Mouse (Mus musculus): ENCODE measurements around the gene B4galnt2. TPM values are rescaled to one million over a fixed set of nuclear protein-coding genes. Genes with fewer than 3 reads are reported as not detected.

B4galnt2 gene
- polyA plus RNA-seq, 1 experiment from 2014 or later, result 0.08 TPM

DNA sequence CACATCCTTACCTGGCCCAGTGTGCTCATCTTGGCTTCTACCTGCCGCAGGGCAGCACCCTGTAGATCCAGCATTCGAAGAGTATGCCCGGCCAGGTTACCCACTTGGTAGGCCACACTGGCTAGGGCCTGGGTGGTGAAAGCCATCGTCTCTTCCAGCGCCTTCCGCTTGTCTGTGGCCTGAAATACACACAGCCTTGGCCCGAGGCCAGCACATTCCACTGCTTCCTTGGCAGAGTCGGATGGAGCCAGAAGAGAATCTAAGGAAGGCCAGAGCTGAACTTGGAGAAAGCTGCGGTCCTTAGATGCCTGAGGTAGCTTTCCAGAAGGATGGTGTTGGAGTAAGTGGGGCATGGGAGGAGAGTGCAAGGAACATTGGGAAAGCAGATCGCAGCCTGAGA is 77.6 kb downstream of the B4galnt2 start, which contains the start of gene Gngt2:
Gene Gngt2 (plus strand): TSS at position 158 of the 400 bp plus-strand sequence.
- WGBS, result 84% methylated on average over 10 of the region's 10 CpGs
- no peaks in the 10 kb centered on the region for H3K9me3 ChIP-seq (ENCODE audit: control insufficient read depth, low read length)
- ATAC-seq (ENCODE audit: low FRiP score) (no peak), DNase-seq (ENCODE audit: low spot score, missing footprints) (peak; percentile 64)
- H3K4me2 ChIP-seq, result no peak within 1 kb of the TSS
- H3K36me3 ChIP-seq (ENCODE audit: control insufficient read depth, insufficient read depth, low read length), result no peaks in the 10 kb centered on the region
- no peak within 1 kb of the TSS for H3K4me3 ChIP-seq (ENCODE audit: low read depth, low read length)
- no peak within 1 kb of the TSS for H3K27ac ChIP-seq (ENCODE audit: low read depth, low read length)
- H3K27me3 ChIP-seq (ENCODE audit: control insufficient read depth, insufficient read depth, low read length), result peaks cover 48% of the 10 kb centered on the region
- no peak within 1 kb of the TSS for H3K9ac ChIP-seq (ENCODE audit: low read length)
- H3K4me1 ChIP-seq (ENCODE audit: control insufficient read depth, insufficient read depth, low read length), result peaks cover 14% of the 10 kb centered on the region; the same call in 1 of the 2 replicates

DNA sequence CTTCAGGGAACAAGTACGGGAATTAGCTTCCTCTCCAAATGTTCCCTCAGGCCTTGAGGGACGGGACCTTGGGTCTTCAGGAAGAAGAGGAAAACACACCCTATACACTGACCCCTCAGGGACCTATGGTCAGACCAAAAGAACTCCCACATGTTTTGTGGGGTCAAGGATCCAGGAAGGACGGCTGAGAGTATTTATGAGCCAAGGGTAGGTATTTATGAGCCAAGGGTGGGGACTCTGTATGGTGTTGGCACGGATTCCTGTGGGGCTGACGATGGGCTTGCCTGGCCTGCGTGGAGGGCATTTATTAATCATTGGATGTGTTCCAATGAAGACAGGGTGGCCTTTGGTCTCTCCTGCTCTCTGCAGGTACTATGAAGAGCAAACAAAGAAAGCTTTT is 78.3 kb downstream of the B4galnt2 start:
- DNase-seq (ENCODE audit: low spot score, missing footprints), result peak; percentile 77
- H3K27me3 ChIP-seq (ENCODE audit: control insufficient read depth, insufficient read depth, low read length), result peaks cover 50% of the 10 kb centered on the region

DNA sequence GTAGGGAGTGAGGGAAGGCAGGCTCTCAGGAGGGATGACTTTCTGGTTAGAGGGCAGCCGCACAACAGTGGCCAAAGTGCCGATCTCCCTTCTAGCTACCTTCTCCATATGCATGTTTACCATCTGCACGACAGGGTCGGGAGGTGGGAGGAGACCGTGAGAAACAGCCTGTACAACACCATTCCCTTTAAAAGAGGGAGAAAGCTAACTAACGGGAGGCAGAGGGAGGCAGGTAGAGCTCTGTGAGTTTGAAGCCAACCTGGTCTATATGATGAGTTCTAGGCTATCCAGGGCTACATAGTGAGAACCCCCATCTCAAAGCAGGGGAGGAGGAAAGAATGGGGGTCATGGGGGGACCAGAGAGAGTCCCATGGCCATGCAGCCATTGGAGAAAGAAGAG is 78.9 kb downstream of the B4galnt2 start:
- Histone ChIP-seq H3K27ac (ENCODE audit: low read depth, low read length) (no peak overlapping the region), H3K4me3 (ENCODE audit: low read depth, low read length) (no peak overlapping the region), H3K9me3 (ENCODE audit: control insufficient read depth, low read length) (no peaks in the 10 kb centered on the region), H3K4me2 (no peak overlapping the region), H3K9ac (ENCODE audit: low read length) (no peak overlapping the region), H3K4me1 (ENCODE audit: control insufficient read depth, insufficient read depth, low read length) (peaks cover 13% of the 10 kb centered on the region), H3K36me3 (ENCODE audit: control insufficient read depth, insufficient read depth, low read length) (no peaks in the 10 kb centered on the region), H3K27me3 (ENCODE audit: control insufficient read depth, insufficient read depth, low read length) (peaks cover 56% of the 10 kb centered on the region)
- WGBS, result 44% methylated on average over 6 of the region's 6 CpGs
- peak; percentile 75 for DNase-seq (ENCODE audit: low spot score, missing footprints)
- no peak for ATAC-seq (ENCODE audit: low FRiP score)

More for the DNA sequence above, 78.3 kb downstream of the B4galnt2 start:
- no peak overlapping the region for H3K9ac ChIP-seq (ENCODE audit: low read length)
- H3K4me2 ChIP-seq, result no peak overlapping the region
- H3K4me3 ChIP-seq (ENCODE audit: low read depth, low read length), result no peak overlapping the region
- WGBS, result 83% methylated on average over 6 of the region's 6 CpGs
- H3K36me3 ChIP-seq (ENCODE audit: control insufficient read depth, insufficient read depth, low read length), result no peaks in the 10 kb centered on the region
- no peaks in the 10 kb centered on the region for H3K9me3 ChIP-seq (ENCODE audit: control insufficient read depth, low read length)
- no peak overlapping the region for H3K27ac ChIP-seq (ENCODE audit: low read depth, low read length)
- H3K4me1 ChIP-seq (ENCODE audit: control insufficient read depth, insufficient read depth, low read length), result peaks cover 10% of the 10 kb centered on the region; the same call in 1 of the 2 replicates
- no peak for ATAC-seq (ENCODE audit: low FRiP score)

DNA sequence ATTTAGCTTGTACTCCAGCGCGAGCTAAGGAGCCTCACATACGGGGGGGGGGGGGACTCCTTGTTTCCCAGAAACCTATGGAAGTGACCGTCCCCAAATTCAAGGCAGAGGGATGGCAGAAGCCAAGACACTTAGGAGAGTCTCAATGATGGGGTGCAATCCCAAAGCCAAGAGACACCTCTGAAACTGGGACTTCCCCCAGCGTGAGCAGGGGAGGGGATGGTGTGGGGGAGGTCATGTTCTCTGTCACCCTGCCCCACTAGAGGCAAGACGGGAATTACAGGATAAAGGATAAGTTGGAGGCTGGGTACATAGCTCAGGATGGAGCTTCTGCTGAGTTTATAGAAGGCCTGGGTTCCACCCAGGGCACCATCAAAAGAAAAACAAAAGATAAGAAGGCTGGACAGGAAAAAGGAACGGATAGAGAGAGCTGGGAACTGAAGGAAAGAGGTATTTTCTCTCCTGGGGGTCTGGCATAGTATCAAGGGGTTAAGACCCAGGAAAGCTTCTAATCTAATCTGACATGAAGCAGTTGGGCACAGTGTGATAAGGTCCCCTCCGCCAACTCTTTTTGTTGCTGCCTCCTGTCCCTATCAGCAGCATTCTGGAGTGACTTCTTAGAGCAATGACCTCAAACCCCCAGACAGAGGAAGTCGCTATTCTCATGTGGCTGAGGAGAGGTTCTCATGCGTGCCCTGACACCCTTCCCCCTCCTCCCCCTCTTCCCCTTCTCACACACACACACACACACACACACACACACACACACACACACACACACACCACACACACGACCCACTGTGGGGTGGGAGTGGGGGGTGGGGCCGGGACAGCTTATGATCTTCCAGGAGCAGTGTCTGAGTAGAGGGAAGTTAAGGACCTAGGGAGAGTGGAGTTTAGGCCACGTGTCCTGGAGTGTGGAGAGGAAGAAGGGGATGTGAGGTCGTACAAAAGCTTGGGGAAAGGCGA is 79.7 kb downstream of the B4galnt2 start:
- no peak for ATAC-seq (ENCODE audit: low FRiP score)
- H3K4me1 ChIP-seq (ENCODE audit: control insufficient read depth, insufficient read depth, low read length), result peaks cover 16% of the 10 kb centered on the region
- H3K4me3 ChIP-seq (ENCODE audit: low read depth, low read length), result no peak overlapping the region
- H3K27me3 ChIP-seq (ENCODE audit: control insufficient read depth, insufficient read depth, low read length), result peaks cover 64% of the 10 kb centered on the region
- H3K36me3 ChIP-seq (ENCODE audit: control insufficient read depth, insufficient read depth, low read length), result no peaks in the 10 kb centered on the region
- no peak overlapping the region for H3K9ac ChIP-seq (ENCODE audit: low read length)
- 24% methylated on average over 15 of the region's 15 CpGs for WGBS
- no peak overlapping the region for H3K27ac ChIP-seq (ENCODE audit: low read depth, low read length)
- DNase-seq (ENCODE audit: low spot score, missing footprints), result peak; percentile 83
- no peaks in the 10 kb centered on the region for H3K9me3 ChIP-seq (ENCODE audit: control insufficient read depth, low read length)
- H3K4me2 ChIP-seq, result no peak overlapping the region

DNA sequence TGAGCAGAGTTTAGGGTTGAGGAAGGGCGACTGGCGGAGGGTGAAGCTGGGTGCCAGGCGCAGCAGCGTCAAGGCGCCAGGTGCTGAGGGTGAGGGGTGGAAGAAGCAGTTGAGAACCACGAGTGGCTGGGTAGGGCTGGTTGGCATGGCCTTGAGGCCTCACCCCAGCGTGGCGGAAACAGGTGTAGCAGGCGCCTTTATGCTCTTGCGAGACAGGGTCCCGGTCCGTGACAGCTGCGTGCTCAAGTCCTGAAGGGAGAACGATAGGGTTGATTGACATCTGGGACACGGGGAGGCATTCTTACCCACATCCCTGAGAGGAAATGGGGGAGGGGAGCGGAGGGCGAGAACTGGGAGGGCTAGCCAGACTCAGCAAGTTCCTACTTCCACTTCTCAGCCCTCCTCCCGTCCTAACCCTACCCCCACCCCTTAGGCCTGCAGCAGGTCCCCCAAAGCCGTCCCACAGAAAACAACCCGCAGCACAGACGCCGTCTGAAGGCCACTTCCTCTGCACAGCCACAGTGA is 80.5 kb downstream of the B4galnt2 start:
- ATAC-seq (ENCODE audit: low FRiP score), result no peak
- H3K9ac ChIP-seq (ENCODE audit: low read length), result no peak overlapping the region
- H3K36me3 ChIP-seq (ENCODE audit: control insufficient read depth, insufficient read depth, low read length), result no peaks in the 10 kb centered on the region
- peaks cover 72% of the 10 kb centered on the region for H3K27me3 ChIP-seq (ENCODE audit: control insufficient read depth, insufficient read depth, low read length)
- H3K9me3 ChIP-seq (ENCODE audit: control insufficient read depth, low read length), result no peaks in the 10 kb centered on the region
- H3K4me3 ChIP-seq (ENCODE audit: low read depth, low read length), result no peak overlapping the region
- H3K27ac ChIP-seq (ENCODE audit: low read depth, low read length), result no peak overlapping the region
- H3K4me2 ChIP-seq, result no peak overlapping the region
- 4% methylated on average over 22 of the region's 22 CpGs for WGBS
- peak; percentile 90 for DNase-seq (ENCODE audit: low spot score, missing footprints)
- H3K4me1 ChIP-seq (ENCODE audit: control insufficient read depth, insufficient read depth, low read length), result peaks cover 16% of the 10 kb centered on the region

DNA sequence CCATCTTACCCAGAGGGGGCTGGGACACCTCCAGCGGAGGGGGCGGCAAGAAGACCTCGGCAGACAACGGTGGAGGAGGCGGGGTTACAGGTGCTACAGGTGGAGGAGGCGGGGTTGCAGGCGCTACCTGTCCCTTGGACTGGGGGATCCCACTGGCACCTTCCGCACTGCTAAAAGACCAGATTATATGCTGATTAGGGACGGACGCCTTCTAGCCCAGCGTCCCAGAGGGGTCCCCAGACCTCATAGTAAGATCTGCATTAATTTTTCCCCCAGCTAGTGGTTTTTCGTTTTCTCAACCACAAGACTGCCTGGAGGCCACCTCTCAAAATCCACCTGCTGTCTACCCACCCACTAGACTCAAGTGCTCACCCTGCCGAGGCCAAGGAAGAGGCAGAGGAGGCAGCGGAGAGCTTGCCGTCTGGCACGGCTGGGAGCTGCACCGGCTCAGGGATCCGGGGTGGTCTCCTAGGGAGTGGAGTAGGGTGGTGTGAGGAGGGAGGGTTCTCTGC is 81.0 kb downstream of the B4galnt2 start:
- no peak overlapping the region for H3K4me3 ChIP-seq (ENCODE audit: low read depth, low read length)
- H3K9ac ChIP-seq (ENCODE audit: low read length), result no peak overlapping the region
- DNase-seq (ENCODE audit: low spot score, missing footprints) (no peak), ATAC-seq (ENCODE audit: low FRiP score) (no peak)
- no peaks in the 10 kb centered on the region for H3K9me3 ChIP-seq (ENCODE audit: control insufficient read depth, low read length)
- peaks cover 16% of the 10 kb centered on the region for H3K4me1 ChIP-seq (ENCODE audit: control insufficient read depth, insufficient read depth, low read length)
- 8% methylated on average over 18 of the region's 18 CpGs for WGBS
- no peak overlapping the region for H3K27ac ChIP-seq (ENCODE audit: low read depth, low read length)
- no peaks in the 10 kb centered on the region for H3K36me3 ChIP-seq (ENCODE audit: control insufficient read depth, insufficient read depth, low read length)
- peaks cover 77% of the 10 kb centered on the region for H3K27me3 ChIP-seq (ENCODE audit: control insufficient read depth, insufficient read depth, low read length)
- no peak overlapping the region for H3K4me2 ChIP-seq

DNA sequence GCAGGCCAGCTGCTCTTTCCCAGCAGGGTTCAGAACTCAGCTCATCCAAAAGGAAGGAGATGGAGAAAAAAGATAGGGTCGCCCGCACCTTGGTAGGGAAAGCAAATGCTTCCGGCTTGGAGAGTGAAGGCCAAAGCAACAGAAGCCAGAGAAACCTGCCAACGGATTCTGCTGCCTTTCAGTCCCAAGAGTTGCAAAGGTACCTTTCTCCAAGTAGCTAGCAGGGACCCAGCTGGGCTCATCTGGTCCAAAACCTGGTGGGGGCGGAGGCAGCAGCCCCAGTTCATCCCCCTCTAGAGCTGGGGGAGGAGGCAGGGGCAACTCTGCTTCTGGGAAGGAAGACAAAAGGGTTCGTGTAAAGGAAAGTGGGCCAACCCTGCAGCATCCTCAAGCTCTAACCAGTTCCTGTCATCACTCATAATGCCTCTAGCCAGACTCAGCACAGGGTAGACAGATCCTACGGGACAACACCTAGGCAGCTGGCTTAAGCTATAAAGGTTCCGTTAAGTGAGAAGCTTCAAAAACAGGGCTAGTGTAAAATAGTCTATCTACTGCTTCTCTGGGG is 81.6 kb downstream of the B4galnt2 start:
- H3K27me3 ChIP-seq (ENCODE audit: control insufficient read depth, insufficient read depth, low read length), result peaks cover 83% of the 10 kb centered on the region
- ATAC-seq (ENCODE audit: low FRiP score), result no peak
- H3K4me3 ChIP-seq (ENCODE audit: low read depth, low read length), result no peak overlapping the region
- peak; percentile 86 for DNase-seq (ENCODE audit: low spot score, missing footprints)
- WGBS, result 24% methylated on average over 8 of the region's 8 CpGs
- no peak overlapping the region for H3K27ac ChIP-seq (ENCODE audit: low read depth, low read length)
- no peak overlapping the region for H3K9ac ChIP-seq (ENCODE audit: low read length)
- H3K4me2 ChIP-seq, result no peak overlapping the region
- peaks cover 16% of the 10 kb centered on the region for H3K4me1 ChIP-seq (ENCODE audit: control insufficient read depth, insufficient read depth, low read length)
- no peaks in the 10 kb centered on the region for H3K36me3 ChIP-seq (ENCODE audit: control insufficient read depth, insufficient read depth, low read length)
- H3K9me3 ChIP-seq (ENCODE audit: control insufficient read depth, low read length), result no peaks in the 10 kb centered on the region

DNA sequence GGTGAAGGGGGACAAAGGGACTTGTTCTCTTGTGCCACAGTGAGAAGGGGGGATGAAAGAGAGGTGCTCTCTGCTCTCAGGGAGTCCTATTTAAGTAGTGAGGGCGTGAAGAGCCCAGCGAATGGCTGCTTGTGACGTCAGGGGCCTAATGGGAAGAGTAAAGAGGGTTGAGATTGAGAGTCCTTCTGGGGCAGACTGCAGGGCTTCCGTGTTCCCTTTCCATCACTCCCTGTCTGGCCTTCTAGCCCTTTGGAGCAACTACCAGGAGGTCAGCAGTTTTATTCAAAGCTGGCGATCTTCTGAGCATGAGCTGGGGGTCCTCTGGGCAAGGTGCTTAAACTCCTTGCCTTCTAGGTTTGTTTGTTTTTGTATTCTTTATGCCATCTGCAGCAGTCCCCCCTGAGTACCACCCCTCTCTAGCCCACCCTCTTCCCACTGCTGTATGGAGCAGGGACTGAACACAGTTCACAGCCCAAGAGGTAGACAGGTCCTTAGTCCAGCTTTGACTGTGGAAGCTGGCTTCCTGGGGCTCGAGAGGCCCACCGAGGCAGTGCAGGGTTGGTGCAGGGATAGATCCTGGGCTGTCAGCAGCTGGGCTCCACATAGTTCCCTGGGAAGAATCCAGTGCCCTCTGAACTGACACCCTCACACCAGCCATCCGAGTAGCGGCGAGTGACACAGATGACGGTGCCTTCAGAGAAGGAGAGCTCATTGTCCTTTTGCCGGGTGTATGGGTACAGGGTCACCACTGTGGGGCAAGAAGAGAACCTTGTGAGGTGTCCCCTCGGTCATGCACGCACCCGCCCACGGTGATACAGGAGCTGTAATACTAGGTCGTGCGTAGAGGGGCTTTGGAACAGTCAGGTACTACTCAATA is 82.3 kb downstream of the B4galnt2 start:
- ATAC-seq (ENCODE audit: low FRiP score) (no peak), DNase-seq (ENCODE audit: low spot score, missing footprints) (peak; percentile 90)
- H3K36me3 ChIP-seq (ENCODE audit: control insufficient read depth, insufficient read depth, low read length), result no peaks in the 10 kb centered on the region
- no peak overlapping the region for H3K4me3 ChIP-seq (ENCODE audit: low read depth, low read length)
- no peak overlapping the region for H3K4me2 ChIP-seq
- H3K4me1 ChIP-seq (ENCODE audit: control insufficient read depth, insufficient read depth, low read length), result peaks cover 16% of the 10 kb centered on the region
- 36% methylated on average over 18 of the region's 18 CpGs for WGBS
- no peak overlapping the region for H3K9ac ChIP-seq (ENCODE audit: low read length)
- H3K9me3 ChIP-seq (ENCODE audit: control insufficient read depth, low read length), result no peaks in the 10 kb centered on the region
- H3K27ac ChIP-seq (ENCODE audit: low read depth, low read length), result no peak overlapping the region
- H3K27me3 ChIP-seq (ENCODE audit: control insufficient read depth, insufficient read depth, low read length), result peaks cover 86% of the 10 kb centered on the region

Measured in midbrain, embryonic 11.5 days (tissue).